Mouse (Mus musculus): ENCODE measurements around the gene Tcaf2. TPM values are rescaled to one million over a fixed set of nuclear protein-coding genes. Genes with fewer than 3 reads are reported as not detected.

Gene Tcaf2
- 10.0 and 11.5 TPM in 2 replicates for polyA plus RNA-seq (2015; fragmentation: Nextera tagmentation; extraction: Ambion mirVana)

GRCm38 (mm10) chr6:42644912-42645549 lies at the start of gene Tcaf2:
Tcaf2 (minus strand) TSS chr6:42645254.
- Histone ChIP-seq H3K4me3 (ENCODE audit: low read depth, low read length) (peak within 1 kb of the TSS; percentile 53), H3K9ac (ENCODE audit: low read length) (peak within 1 kb of the TSS; percentile 47), H3K9me3 (ENCODE audit: control insufficient read depth, low read length) (no peaks in the 10 kb centered on the region), H3K36me3 (ENCODE audit: control insufficient read depth, insufficient read depth, low read length) (no peaks in the 10 kb centered on the region), H3K27me3 (ENCODE audit: control insufficient read depth, insufficient read depth, low read length) (no peaks in the 10 kb centered on the region), H3K4me2 (replicated peaks; ENCODE audit: low read depth) (peak within 1 kb of the TSS; percentile 65), H3K4me1 (replicated peaks; ENCODE audit: control insufficient read depth, insufficient read depth) (no peaks in the 10 kb centered on the region), H3K27ac (replicated peaks) (peak within 1 kb of the TSS; percentile 61; the same call in 1 of the 2 replicates)
- under 1% methylated on average over 21 of the region's 23 CpGs for WGBS
- TF ChIP-seq EP300 (optimal IDR thresholded peaks at IDR 0.05) (no peak), CTCF (IDR thresholded peaks at IDR 0.05; ENCODE audit: low read depth) (peak; percentile 94)
- ATAC-seq (ENCODE audit: low FRiP score, low TSS enrichment) (peak; percentile 100), DNase-seq (ENCODE audit: low spot score) (peak; percentile 92)

- DNase-seq (ENCODE audit: low spot score) (peak; percentile 86), ATAC-seq (ENCODE audit: low FRiP score, low TSS enrichment) (peak; percentile 90)
- Histone ChIP-seq H3K4me1 (replicated peaks; ENCODE audit: control insufficient read depth, insufficient read depth) (no peaks in the 10 kb centered on the region), H3K9me3 (ENCODE audit: control insufficient read depth, low read length) (no peaks in the 10 kb centered on the region), H3K9ac (ENCODE audit: low read length) (peak overlapping the region; percentile 75), H3K36me3 (ENCODE audit: control insufficient read depth, insufficient read depth, low read length) (no peaks in the 10 kb centered on the region), H3K4me3 (ENCODE audit: low read depth, low read length) (peak overlapping the region; percentile 74), H3K27me3 (ENCODE audit: control insufficient read depth, insufficient read depth, low read length) (no peaks in the 10 kb centered on the region), H3K27ac (replicated peaks) (peak overlapping the region; percentile 92), H3K4me2 (replicated peaks; ENCODE audit: low read depth) (peak overlapping the region; percentile 63)
- WGBS, result under 1% methylated on average over 32 of the region's 32 CpGs
- TF ChIP-seq CTCF (IDR thresholded peaks at IDR 0.05; ENCODE audit: low read depth), result no peak
- TF ChIP-seq EP300 (optimal IDR thresholded peaks at IDR 0.05), result no peak
Observed at GRCm38 (mm10) chr6:42692517-42693190, 47.6 kb upstream of the Tcaf2 start.

GRCm38 (mm10) chr6:42692154-42692516 lies 47.1 kb upstream of the Tcaf2 start:
- under 1% methylated on average over 9 of the region's 10 CpGs for WGBS
- peak overlapping the region; percentile 92 for H3K27ac ChIP-seq (replicated peaks)
- ATAC-seq (ENCODE audit: low FRiP score, low TSS enrichment) (peak; percentile 92), DNase-seq (ENCODE audit: low spot score) (peak; percentile 88)
- no peaks in the 10 kb centered on the region for H3K27me3 ChIP-seq (ENCODE audit: control insufficient read depth, insufficient read depth, low read length)
- peak overlapping the region; percentile 75 for H3K9ac ChIP-seq (ENCODE audit: low read length)
- peak overlapping the region; percentile 74 for H3K4me3 ChIP-seq (ENCODE audit: low read depth, low read length)
- no peaks in the 10 kb centered on the region for H3K36me3 ChIP-seq (ENCODE audit: control insufficient read depth, insufficient read depth, low read length)
- no peaks in the 10 kb centered on the region for H3K4me1 ChIP-seq (replicated peaks; ENCODE audit: control insufficient read depth, insufficient read depth)
- peak overlapping the region; percentile 63 for H3K4me2 ChIP-seq (replicated peaks; ENCODE audit: low read depth)
- TF ChIP-seq EP300 (optimal IDR thresholded peaks at IDR 0.05), result no peak
- TF ChIP-seq CTCF (IDR thresholded peaks at IDR 0.05; ENCODE audit: low read depth), result no peak
- H3K9me3 ChIP-seq (ENCODE audit: control insufficient read depth, low read length), result no peaks in the 10 kb centered on the region

GRCm38 (mm10) chr6:42689761-42690160 lies 44.7 kb upstream of the Tcaf2 start:
- Histone ChIP-seq H3K9ac (ENCODE audit: low read length) (no peak overlapping the region), H3K4me2 (replicated peaks; ENCODE audit: low read depth) (no peak overlapping the region), H3K36me3 (ENCODE audit: control insufficient read depth, insufficient read depth, low read length) (0 out of 2 replicates have a peak, but pooled peaks cover 4% of the 10 kb centered on the region), H3K27ac (replicated peaks) (no peak overlapping the region), H3K4me1 (replicated peaks; ENCODE audit: control insufficient read depth, insufficient read depth) (no peaks in the 10 kb centered on the region), H3K27me3 (ENCODE audit: control insufficient read depth, insufficient read depth, low read length) (no peaks in the 10 kb centered on the region), H3K9me3 (ENCODE audit: control insufficient read depth, low read length) (no peaks in the 10 kb centered on the region), H3K4me3 (ENCODE audit: low read depth, low read length) (no peak overlapping the region)
- DNase-seq (ENCODE audit: low spot score), result no peak
- TF ChIP-seq EP300 (optimal IDR thresholded peaks at IDR 0.05) (no peak), CTCF (IDR thresholded peaks at IDR 0.05; ENCODE audit: low read depth) (no peak)
- ATAC-seq (ENCODE audit: low FRiP score, low TSS enrichment), result no peak

GRCm38 (mm10) chr6:42687907-42688306 lies 42.9 kb upstream of the Tcaf2 start:
- 77% methylated on average over 5 of the region's 5 CpGs for WGBS
- H3K9me3 ChIP-seq (ENCODE audit: control insufficient read depth, low read length), result no peaks in the 10 kb centered on the region
- no peaks in the 10 kb centered on the region for H3K4me1 ChIP-seq (replicated peaks; ENCODE audit: control insufficient read depth, insufficient read depth)
- no peak overlapping the region for H3K4me3 ChIP-seq (ENCODE audit: low read depth, low read length)
- no peak overlapping the region for H3K27ac ChIP-seq (replicated peaks)
- no peak overlapping the region for H3K4me2 ChIP-seq (replicated peaks; ENCODE audit: low read depth)
- H3K27me3 ChIP-seq (ENCODE audit: control insufficient read depth, insufficient read depth, low read length), result no peaks in the 10 kb centered on the region
- 0 out of 2 replicates have a peak, but pooled peaks cover 4% of the 10 kb centered on the region for H3K36me3 ChIP-seq (ENCODE audit: control insufficient read depth, insufficient read depth, low read length)
- DNase-seq (ENCODE audit: low spot score), result no peak
- no peak for ATAC-seq (ENCODE audit: low FRiP score, low TSS enrichment)
- TF ChIP-seq EP300 (optimal IDR thresholded peaks at IDR 0.05) (no peak), CTCF (IDR thresholded peaks at IDR 0.05; ENCODE audit: low read depth) (peak; percentile 47)
- H3K9ac ChIP-seq (ENCODE audit: low read length), result no peak overlapping the region

- H3K4me3 ChIP-seq (ENCODE audit: low read depth, low read length), result no peak overlapping the region
- no peak for ATAC-seq (ENCODE audit: low FRiP score, low TSS enrichment)
- no peaks in the 10 kb centered on the region for H3K9me3 ChIP-seq (ENCODE audit: control insufficient read depth, low read length)
- H3K4me1 ChIP-seq (replicated peaks; ENCODE audit: control insufficient read depth, insufficient read depth), result no peaks in the 10 kb centered on the region
- no peak for TF ChIP-seq CTCF (IDR thresholded peaks at IDR 0.05; ENCODE audit: low read depth)
- TF ChIP-seq EP300 (optimal IDR thresholded peaks at IDR 0.05), result no peak
- no peaks in the 10 kb centered on the region for H3K27me3 ChIP-seq (ENCODE audit: control insufficient read depth, insufficient read depth, low read length)
- no peak overlapping the region for H3K27ac ChIP-seq (replicated peaks)
- H3K36me3 ChIP-seq (ENCODE audit: control insufficient read depth, insufficient read depth, low read length), result peaks cover 17% of the 10 kb centered on the region
- 77% methylated on average over 7 of the region's 7 CpGs for WGBS
- no peak for DNase-seq (ENCODE audit: low spot score)
- H3K4me2 ChIP-seq (replicated peaks; ENCODE audit: low read depth), result no peak overlapping the region
- H3K9ac ChIP-seq (ENCODE audit: low read length), result no peak overlapping the region
Observed at GRCm38 (mm10) chr6:42680077-42680476, 35.0 kb upstream of the Tcaf2 start.

Measured in stomach, postnatal 0 days (tissue).